Mouse (Mus musculus) heart, embryonic 16.5 days (tissue): ENCODE data around the gene Col27a1. TPM values are rescaled to one million over a fixed set of nuclear protein-coding genes. Genes with fewer than 3 reads are reported as not detected.
A peak's percentile ranks its signal among the peaks of the same experiment; 100 is the strongest.

Experiments
- ATAC-seq: fragments of 200-750 bp; cut with Nextera tagmentation; replicated peaks from 2 replicates; pipeline ENCODE4 v1.8.0; 2017; ENCODE audit warnings: moderate number of reproducible peaks; ENCODE audit not compliant: insufficient read depth, low FRiP score; ENCODE audit errors: extremely low read depth
- H3K27ac ChIP-seq: fragments of 300-500 bp; sonication (generic); 2 replicates; pipeline ENCODE4 v1.5.1; 2014; ENCODE audit warnings: mild to moderate bottlenecking, low read length, control low read depth, moderate library complexity
- H3K27me3 ChIP-seq: fragments of 300-500 bp; sonication (generic); 2 replicates; pipeline ENCODE4 v1.6.1; 2014; ENCODE audit warnings: low read length, mixed read lengths; ENCODE audit not compliant: control insufficient read depth, insufficient read depth
- H3K36me3 ChIP-seq: fragments of 300-500 bp; sonication (generic); 2 replicates; pipeline ENCODE4 v1.6.1; 2014; ENCODE audit not compliant: control insufficient read depth, insufficient read depth
- H3K4me1 ChIP-seq: fragments of 300-500 bp; sonication (generic); 2 replicates; pipeline ENCODE4 v1.6.1; 2014; ENCODE audit warnings: low read length, mixed read lengths; ENCODE audit not compliant: control insufficient read depth, insufficient read depth
- H3K4me2 ChIP-seq: fragments of 300-500 bp; sonication (generic); 2 replicates; pipeline ENCODE4 v1.6.1; 2014; ENCODE audit warnings: low read depth, mild to moderate bottlenecking, control low read depth, low read length
- H3K4me3 ChIP-seq: fragments of 300-500 bp; sonication (generic); 2 replicates; pipeline ENCODE4 v1.5.1; 2014; ENCODE audit warnings: mild to moderate bottlenecking, control low read depth, low read length
- H3K9ac ChIP-seq: fragments of 300-500 bp; sonication (generic); 2 replicates; pipeline ENCODE4 v1.6.1; 2014; ENCODE audit warnings: low read length, control low read depth
- H3K9me3 ChIP-seq: fragments of 300-500 bp; sonication (generic); replicated peaks from 2 replicates; pipeline ENCODE4 v1.6.1; 2016; ENCODE audit warnings: low read length; ENCODE audit not compliant: control insufficient read depth
- WGBS: fragments of 180-500 bp; shearing (Covaris S2); extraction: QIAGEN DNeasy Blood & Tissue Kit; methylation state at CpG from one replicate; pipeline ENCODE4 v1.1.7; 2014; 5-methylcytosine and 5-hydroxymethylcytosine counted together
- polyA plus RNA-seq: library from polyadenylated mRNA; unstranded; fragments of >200 nt; fragmentation: Nextera tagmentation; extraction: Ambion mirVana; gene quantifications from 2 replicates; pipeline ENCODE4 v1.2.1, GENCODE M21; 2015

The Col27a1 gene
- polyA plus RNA-seq, 1 experiment from 2014 or later = 3.0 TPM

DNA sequence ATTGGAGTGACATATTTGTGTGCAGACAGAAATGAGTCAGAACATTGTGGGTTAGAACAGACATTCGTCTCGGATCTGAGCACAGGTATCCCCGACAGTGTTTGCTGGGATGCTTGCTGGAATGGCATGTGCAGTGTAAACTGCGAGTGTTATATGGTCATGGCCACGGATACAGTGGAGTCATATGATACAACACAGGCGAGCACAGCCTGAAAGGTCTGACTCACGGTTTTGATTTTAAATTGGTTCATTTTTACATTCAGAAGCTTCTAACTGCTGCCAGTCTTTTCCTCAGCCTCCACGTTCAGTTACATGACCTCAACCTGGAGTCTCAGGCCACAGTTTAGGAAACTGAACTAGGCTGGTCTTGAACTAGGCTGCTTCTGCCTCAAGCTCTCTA is 83.1 kb downstream of the Col27a1 start:
- H3K36me3 ChIP-seq = no peaks in the 10 kb centered on the region
- peaks cover 3% of the 10 kb centered on the region; the same call in 1 of the 2 replicates for H3K4me1 ChIP-seq
- no peaks in the 10 kb centered on the region for H3K9me3 ChIP-seq
- no peak overlapping the region for H3K4me2 ChIP-seq
- no peaks in the 10 kb centered on the region for H3K27me3 ChIP-seq
- H3K9ac ChIP-seq = no peak overlapping the region
- no peak overlapping the region for H3K27ac ChIP-seq
- ATAC-seq = no peak
- 76% methylated on average over 8 of the region's 8 CpGs for WGBS
- no peak overlapping the region for H3K4me3 ChIP-seq

GRCm38 (mm10) chr4:63298191-63298590 is 84.4 kb downstream of the Col27a1 start:
- WGBS = 85% methylated on average over 8 of the region's 8 CpGs
- no peak for ATAC-seq
- Histone ChIP-seq H3K9ac (no peak overlapping the region), H3K27me3 (no peaks in the 10 kb centered on the region), H3K9me3 (no peaks in the 10 kb centered on the region), H3K4me2 (no peak overlapping the region), H3K4me1 (peaks cover 3% of the 10 kb centered on the region; the same call in 1 of the 2 replicates), H3K27ac (no peak overlapping the region), H3K36me3 (no peaks in the 10 kb centered on the region; the same call in 1 of the 2 replicates), H3K4me3 (no peak overlapping the region)

GRCm38 (mm10) chr4:63302641-63303040 is 88.8 kb downstream of the Col27a1 start:
- Histone ChIP-seq H3K4me3 (no peak overlapping the region), H3K27ac (no peak overlapping the region), H3K36me3 (no peaks in the 10 kb centered on the region; the same call in 1 of the 2 replicates), H3K4me1 (no peaks in the 10 kb centered on the region; the same call in 1 of the 2 replicates), H3K9me3 (no peaks in the 10 kb centered on the region), H3K27me3 (no peaks in the 10 kb centered on the region), H3K9ac (no peak overlapping the region), H3K4me2 (no peak overlapping the region)
- ATAC-seq = no peak
- 52% methylated on average over 4 of the region's 4 CpGs for WGBS

- WGBS = 28% methylated on average over 21 of the region's 21 CpGs
- Histone ChIP-seq H3K4me2 (no peak overlapping the region), H3K27me3 (no peaks in the 10 kb centered on the region), H3K4me3 (no peak overlapping the region), H3K9ac (no peak overlapping the region), H3K4me1 (peaks cover 15% of the 10 kb centered on the region), H3K27ac (no peak overlapping the region), H3K36me3 (no peaks in the 10 kb centered on the region; the same call in 1 of the 2 replicates), H3K9me3 (no peaks in the 10 kb centered on the region)
- no peak for ATAC-seq
Observed at GRCm38 (mm10) chr4:63307175-63308062, 93.6 kb downstream of the Col27a1 start.

- no peak overlapping the region for H3K9ac ChIP-seq
- no peak overlapping the region for H3K27ac ChIP-seq
Observed at GRCm38 (mm10) chr4:63308316-63308715, 94.5 kb downstream of the Col27a1 start.

DNA sequence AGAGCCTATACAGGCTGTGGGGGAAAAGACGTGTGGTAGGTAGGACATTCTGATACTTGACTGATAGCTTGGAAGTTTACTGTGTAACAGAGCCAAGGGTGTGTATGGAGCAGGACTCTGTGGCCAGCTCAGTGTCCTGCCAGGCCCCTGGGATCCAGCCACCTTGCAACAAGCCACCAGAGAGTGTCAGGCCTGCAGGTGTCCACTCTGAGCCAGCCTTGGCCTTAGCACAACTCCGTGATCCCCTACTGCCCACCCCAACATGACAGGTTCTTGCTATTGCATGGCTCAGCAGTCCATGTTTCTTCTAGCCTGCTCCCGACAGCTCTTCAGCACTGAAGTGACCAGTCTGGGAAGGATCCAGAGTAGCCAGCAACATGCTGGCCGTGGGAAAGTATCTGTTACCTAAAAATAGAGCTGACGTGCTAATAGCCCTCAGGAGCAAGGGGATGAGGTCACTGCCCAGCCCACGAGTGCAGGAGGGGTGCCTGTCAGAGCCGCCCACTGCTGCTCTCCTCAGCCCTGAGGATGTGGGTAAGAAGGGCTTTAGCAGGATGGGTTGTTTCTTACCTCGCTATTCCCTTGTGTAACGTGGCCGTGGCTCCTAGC is 96.5 kb downstream of the Col27a1 start:
- 0 out of 2 replicates have a peak overlapping the region, but pooled peaks have one; percentile 5 for H3K9ac ChIP-seq
- peak overlapping the region; percentile 47 for H3K27ac ChIP-seq
- H3K36me3 ChIP-seq = no peaks in the 10 kb centered on the region
- H3K9me3 ChIP-seq = no peaks in the 10 kb centered on the region
- ATAC-seq = peak; percentile 87
- no peak overlapping the region for H3K4me3 ChIP-seq
- H3K4me2 ChIP-seq = no peak overlapping the region
- no peaks in the 10 kb centered on the region for H3K27me3 ChIP-seq
- 26% methylated on average over 10 of the region's 10 CpGs for WGBS
- H3K4me1 ChIP-seq = peaks cover 15% of the 10 kb centered on the region

More at GRCm38 (mm10) chr4:63308316-63308715, 94.5 kb downstream of the Col27a1 start:
- H3K4me3 ChIP-seq = no peak overlapping the region
- H3K36me3 ChIP-seq = no peaks in the 10 kb centered on the region; the same call in 1 of the 2 replicates
- no peak overlapping the region for H3K4me2 ChIP-seq
- no peak for ATAC-seq
- 74% methylated on average over 3 of the region's 3 CpGs for WGBS
- no peaks in the 10 kb centered on the region for H3K9me3 ChIP-seq
- H3K4me1 ChIP-seq = peaks cover 15% of the 10 kb centered on the region
- no peaks in the 10 kb centered on the region for H3K27me3 ChIP-seq

DNA sequence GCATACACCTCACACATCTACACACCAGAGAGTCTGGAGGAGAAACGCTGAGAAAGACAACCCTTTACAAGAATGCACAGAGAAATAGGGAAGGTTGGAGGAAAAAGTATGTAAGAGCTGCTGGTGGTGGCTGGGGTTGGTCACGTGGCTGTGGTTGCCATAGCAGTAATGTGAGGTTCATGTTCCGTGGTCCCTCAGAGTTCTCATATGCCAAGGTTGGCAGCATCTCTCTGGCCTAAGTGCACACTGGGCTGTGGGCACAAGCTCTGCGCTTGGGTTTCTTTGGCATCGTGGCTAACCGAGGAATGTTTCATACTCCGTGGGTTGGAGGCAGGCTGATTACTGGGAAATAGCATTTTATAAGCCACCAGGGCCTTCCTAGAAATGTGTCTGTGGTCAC is 97.6 kb downstream of the Col27a1 start:
- 83% methylated on average over 7 of the region's 7 CpGs for WGBS
- Histone ChIP-seq H3K36me3 (no peaks in the 10 kb centered on the region), H3K9me3 (no peaks in the 10 kb centered on the region), H3K4me3 (no peak overlapping the region), H3K27me3 (no peaks in the 10 kb centered on the region), H3K4me1 (peaks cover 18% of the 10 kb centered on the region), H3K27ac (no peak overlapping the region), H3K9ac (no peak overlapping the region), H3K4me2 (no peak overlapping the region)
- no peak for ATAC-seq

- Histone ChIP-seq H3K4me1 (peaks cover 15% of the 10 kb centered on the region), H3K27me3 (no peaks in the 10 kb centered on the region), H3K4me2 (no peak overlapping the region), H3K9ac (no peak overlapping the region), H3K27ac (no peak overlapping the region), H3K9me3 (no peaks in the 10 kb centered on the region), H3K36me3 (no peaks in the 10 kb centered on the region; the same call in 1 of the 2 replicates), H3K4me3 (no peak overlapping the region)
- ATAC-seq = no peak
- WGBS = 78% methylated on average over 5 of the region's 5 CpGs
Observed at GRCm38 (mm10) chr4:63314063-63314462, 100.3 kb downstream of the Col27a1 start.
